Mouse (Mus musculus): ENCODE measurements around the gene Hbq1b.

The Hbq1b gene

DNA sequence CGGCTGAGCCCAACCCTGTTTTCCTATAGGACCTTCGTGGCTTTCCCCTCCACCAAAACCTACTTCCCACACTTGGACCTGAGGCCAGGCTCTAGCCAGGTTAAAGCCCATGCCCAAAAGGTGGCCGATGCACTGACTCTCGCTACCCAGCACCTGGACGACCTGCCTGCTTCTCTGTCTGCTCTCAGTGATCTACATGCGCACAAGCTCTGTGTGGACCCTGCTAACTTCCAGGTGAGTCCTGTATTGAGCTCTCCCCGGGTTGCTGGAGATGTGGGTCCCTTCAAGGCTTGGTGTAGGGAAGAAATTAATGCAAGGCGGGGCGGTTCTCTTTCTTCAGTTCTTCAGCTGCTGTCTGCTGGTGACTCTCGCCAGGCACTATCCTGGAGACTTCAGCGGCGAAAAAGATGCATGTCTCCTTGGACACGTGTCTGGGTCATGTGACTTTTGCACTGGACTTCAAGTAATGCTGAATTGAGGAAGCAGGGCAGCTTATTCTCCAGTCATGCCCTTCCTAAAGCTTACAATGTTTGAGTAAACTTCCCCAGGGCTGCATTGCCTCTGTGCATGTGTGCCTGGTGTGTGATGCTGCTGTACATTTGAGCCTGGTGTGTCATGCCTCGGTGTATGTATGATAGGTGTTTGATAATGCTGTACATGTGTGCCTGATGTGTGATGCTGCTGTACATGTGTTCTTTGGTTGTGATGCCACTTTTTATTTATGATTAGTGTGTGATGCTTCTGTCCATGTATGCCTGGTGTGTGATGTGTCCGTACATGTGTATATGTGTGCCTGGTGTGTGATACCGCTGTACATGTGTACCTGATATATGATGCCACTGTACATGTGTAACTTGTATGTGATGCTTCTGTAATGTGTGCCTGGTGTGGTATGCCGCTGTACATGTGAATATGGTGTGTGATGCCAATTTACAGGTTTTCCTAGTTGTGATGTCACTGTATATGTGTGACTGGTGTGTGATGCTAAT, 13.8 kb downstream of the Hbq1b start:
- DNase-seq (ENCODE audit: low spot score), result no peak

DNA sequence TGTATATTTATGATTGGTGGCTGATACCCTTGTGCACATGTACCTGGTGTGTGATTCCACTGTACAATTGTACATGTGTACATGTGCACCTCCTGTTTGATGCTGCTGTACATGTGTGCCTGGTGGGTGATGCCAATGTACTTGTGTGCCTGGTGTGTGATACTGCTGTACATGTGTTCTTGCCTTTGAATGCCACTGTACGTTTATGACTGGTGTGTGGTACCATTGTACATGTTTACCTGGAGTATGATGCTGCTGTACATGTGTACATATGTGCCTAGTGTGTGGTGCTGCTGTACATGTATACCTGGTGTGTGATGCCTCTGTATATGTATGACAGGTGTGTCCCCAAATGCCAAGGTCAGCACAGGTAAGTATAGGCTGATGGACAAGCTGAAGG, 14.7 kb downstream of the Hbq1b start:
- DNase-seq (ENCODE audit: low spot score), result no peak

DNA sequence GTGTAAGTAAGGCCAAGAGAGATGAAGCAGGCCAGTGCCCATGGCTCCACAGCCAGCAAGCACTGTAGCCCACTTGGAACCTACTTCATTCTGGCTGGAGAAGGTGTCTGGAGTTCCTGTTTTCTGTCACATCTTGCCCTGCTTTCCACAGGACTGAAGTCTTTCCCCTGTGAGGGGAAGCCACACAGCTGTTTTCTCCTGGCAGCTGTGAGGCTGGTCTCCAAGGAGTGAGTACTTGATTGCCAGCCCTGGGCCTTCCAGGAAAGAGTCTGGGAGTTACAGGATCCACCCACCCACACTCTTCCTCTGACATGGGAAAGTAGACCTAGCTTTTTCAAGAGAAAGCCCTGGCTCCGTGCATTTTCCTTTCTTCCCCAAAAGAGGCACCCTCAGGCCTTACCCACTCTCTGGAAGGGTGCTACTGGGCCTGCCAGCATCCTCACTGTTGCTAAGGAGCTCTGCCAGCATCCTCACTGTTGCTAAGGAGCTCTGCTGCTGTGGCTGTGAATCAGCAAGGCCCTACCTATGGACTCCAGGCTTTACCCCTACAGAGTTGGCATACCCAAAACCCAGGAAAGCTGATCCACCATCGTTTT, 16.2 kb downstream of the Hbq1b start:
- DNase-seq (ENCODE audit: low spot score), result peak; percentile 23

DNA sequence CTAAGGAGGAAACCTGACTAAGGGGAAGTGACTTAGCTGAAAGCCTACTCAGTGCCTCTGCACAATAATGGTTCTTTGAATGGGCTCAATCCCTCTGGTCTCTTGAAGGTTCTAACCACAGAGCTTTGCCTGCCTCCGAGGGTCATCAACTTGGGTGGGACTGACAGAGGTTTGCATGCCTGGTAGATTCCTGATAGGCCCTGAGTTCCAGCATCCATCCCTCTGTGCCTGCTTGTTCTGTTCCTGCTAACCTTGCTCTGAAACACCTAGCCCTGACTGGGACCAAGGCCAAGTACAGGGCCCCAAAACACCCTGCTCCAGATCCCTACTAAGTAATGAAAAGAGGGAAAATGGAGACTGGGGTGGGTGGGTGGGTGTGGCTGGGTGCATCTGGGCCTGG, 16.7 kb downstream of the Hbq1b start:
- DNase-seq (ENCODE audit: low spot score), result no peak

DNA sequence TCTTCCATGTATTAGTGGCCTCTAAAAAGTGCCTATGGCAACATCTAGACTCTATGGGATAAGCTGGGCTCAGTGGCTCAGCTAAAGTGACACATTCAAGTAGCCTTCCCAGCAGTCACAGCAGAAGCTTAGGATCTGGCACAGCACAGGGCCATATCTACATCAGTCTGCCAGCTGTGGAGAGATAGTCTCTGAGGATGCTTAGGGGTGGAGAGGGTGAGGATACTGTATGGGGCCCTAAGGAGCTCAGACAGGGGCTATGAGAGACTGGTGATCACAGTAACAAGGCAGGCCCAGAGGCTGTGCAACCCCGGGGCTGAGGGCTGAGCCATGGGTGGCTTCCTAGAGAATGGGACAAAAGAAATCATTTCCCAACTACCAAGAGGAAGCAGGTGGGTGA, 20.2 kb downstream of the Hbq1b start:
- no peak for DNase-seq (ENCODE audit: low spot score)

DNA sequence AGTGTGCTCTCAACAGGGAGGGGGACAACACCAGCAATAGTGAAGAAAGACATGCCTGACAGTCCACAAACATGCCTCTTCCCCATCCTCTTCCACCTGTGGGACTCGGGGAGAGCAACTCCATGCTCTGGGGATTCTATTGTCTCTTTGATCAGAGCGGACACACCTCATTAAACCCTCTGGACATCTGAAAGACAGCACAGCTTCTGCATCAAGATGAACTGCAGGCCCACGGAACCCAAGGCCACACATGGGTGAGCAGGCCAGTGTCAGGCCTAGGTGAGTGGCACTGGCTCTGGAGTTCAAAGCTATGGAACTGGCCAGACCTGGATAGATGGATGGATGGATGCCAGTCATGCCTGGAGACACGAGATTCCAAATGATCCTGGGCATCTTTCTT, 22.7 kb downstream of the Hbq1b start:
- DNase-seq (ENCODE audit: low spot score), result no peak

DNA sequence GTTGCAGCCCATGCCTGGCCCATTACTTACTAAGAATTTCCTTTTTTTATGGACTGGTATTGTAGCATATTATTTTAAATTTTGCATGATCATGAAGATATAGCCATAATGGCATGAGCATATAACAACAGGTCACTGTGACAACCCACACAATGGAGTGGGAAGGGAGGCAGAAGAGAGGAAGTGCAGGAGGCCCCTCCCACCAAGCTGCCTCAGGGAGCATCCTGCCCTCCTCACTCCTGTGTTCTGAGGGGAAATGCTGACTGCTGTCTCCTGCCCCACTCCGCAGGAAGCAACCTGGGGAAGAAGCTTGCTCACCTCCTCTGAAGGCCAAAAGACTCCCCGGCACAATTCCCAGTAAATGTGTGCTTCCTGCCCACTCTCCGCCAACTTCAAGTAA, 23.2 kb downstream of the Hbq1b start:
- no peak for DNase-seq (ENCODE audit: low spot score)

DNA sequence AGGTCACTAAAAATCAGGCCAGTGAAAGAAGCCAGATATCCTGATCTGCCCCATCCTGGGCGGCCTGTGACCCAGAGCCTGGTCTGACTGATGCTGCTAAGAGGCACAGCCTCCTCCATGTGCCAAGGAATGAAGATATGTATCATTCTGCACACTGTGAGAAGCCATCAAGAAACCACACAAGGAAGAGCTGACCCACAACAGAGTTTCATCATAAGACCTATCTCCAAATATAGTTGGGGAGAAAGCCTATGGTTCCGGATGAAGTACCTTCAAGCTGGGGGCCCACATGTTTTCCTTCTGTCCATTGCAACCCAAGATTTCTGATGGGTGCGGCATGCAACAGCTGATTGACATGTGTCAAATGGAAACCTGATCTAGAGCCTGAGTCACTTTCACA, 29.2 kb downstream of the Hbq1b start:
- DNase-seq (ENCODE audit: low spot score), result no peak

DNA sequence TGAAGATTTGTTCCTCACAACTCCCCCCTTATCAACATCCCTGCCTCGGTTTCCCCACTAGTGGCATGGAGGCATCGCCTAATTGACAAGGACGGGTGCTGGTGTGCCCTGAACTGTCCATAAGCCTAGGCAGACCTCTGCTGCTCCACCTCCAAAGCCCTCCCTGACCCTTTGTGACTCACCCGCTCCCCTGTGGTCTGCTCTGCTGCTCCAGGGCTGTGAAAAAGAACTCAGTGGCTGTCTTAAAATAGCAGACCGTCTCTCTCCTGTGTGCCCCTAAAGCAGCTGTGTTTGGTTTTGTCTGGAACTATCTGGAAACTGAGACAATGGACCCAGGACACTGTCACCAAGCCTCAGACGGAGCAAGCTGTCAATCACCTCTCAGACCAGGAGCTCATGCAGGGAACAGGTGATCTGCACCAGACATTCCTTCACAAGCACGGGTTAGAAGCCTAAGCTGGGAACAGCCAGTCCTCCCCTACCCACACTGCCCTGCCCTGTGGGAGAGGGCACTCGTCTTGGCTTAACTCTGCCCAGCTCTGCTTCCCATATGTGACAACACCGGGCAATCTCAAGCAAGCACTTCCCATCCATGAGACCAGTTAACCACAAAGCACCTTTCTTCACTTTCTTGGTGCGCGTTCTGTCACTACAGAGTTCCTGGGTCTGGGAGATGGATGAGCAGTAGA, 33.9 kb downstream of the Hbq1b start:
- no peak for DNase-seq (ENCODE audit: low spot score)

DNA sequence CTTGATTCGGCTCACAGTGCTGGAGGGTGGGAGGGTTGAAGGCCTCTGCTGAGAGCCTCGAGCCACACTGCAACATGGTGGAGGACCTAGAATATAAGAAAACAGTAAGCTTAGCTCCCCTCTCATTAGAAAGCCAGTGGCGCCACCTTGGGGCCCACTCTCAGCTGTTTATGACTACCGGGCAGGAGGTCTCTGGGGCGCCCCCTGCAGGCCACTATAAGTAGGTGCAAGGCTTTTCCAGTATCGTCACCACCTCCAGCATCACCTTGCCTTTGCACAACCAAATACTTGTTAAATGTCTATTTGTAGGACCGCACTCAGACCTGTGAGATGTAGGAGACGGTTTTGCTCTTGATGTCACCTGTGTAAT, 34.4 kb downstream of the Hbq1b start:
- DNase-seq (ENCODE audit: low spot score), result peak; percentile 53

DNA sequence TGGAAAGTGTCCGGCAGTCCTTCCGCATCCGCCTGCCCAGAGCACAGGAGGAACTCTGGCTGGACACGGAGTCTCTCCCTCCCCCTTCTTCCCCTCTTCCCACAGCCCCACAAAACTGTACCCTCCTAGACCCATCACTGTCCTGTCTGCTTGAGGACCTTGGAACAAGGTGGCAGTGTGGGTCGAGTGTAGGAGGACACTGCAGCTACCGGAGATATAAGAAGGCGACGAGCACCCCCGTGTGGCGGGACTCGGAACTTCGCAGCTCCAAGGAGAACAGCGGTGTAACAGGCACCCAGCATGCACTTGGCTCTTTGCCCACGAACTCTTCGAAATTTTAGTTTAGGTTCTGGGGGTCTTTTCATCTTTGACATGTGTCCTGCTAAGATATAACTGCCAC, 37.8 kb downstream of the Hbq1b start:
- peak; percentile 67 for DNase-seq (ENCODE audit: low spot score)

DNA sequence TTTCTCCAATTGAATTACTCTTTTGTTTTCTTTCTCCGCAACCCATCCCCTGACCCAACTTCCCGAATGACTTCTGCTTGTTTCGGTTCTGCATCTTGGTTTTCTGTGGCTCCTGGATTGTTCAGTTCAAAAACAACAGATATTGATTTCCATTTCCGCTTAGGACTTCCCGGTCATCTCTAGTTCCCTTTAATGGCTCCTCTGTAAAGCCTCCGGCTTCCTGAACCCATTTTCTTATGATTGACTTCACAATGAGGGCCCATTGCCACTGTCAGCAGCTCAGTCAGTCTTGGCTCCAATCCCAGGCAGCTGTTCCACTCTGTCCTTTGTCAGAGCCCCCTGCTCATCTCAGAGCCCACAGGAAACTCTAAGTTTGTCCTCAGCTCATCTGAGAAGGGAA, 44.3 kb downstream of the Hbq1b start:
- no peak for DNase-seq (ENCODE audit: low spot score)

DNA sequence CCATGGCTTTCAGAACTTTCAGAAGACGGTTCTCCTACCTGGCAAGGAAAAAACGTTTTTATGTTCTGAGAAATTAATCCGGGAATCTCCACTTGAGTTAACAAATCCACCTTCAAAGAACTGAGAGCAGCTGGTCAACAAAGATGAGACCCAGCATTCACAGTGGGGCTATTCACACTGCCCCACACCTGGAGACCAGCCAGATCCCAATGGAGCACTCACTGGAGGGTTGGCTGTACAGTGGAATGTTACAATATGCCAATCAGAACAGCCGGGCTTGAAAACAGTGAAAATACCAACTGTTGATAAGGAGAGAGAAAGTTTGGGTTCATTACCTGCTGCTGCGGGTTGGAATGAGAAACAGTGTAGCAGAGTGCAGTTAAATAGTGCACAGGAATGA, 45.1 kb downstream of the Hbq1b start:
- no peak for DNase-seq (ENCODE audit: low spot score)

DNA sequence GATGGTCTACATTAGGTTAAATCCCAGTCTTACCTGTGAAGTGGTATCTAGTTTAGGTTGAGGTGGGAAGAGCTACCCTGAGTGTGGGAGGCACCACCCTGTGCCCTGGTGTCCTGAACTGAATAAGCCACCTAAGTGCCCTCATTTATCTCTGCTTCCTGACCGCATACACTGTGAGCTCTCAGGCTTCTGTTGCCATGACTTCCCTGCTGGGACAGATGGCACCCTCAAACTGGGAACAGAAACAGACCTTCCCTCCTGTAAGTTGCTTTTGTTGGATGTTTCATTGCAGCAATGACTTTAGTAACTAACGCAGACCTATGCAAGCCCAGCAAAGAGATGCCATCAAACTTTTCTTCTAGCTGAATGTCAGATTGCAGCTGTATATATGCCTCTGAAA, 46.5 kb downstream of the Hbq1b start:
- no peak for DNase-seq (ENCODE audit: low spot score)

DNA sequence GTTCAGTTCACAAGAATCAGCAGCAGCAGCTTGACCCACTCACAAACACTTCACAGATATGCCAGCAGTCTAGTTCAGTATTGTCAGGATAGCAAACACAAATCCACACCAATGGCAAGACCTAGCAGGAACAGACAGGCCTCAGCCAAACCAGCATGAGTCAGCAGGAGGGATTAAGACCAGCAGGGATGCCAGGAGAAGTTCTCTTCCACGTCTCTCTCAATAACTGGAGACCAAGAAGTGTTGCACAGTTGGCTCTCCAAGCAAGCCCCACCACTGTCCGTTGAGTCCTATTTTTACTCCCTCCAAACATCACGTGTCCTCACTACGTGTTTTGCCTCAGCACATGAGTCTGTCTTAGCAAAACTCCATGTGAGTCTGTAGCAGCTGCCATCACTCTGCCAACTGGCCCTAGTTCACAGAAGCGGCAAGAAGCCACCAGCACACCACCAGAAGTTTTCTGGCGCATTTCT, 49.7 kb downstream of the Hbq1b start:
- DNase-seq (ENCODE audit: low spot score), result no peak

Measured in left cerebral cortex, adult 11 months (tissue).